19 mouse cellular contexts compared by ENCODE assay signal in genomic region chr3:153546936-153547683, GRCm38 (mm10).
DNase-seq lines count a peak whose midpoint lies in the region; ATAC-seq lines count a peak whose summit lies in the region.
"Had no signal": no experiment of that assay in that cellular context is flagged by ENCODE, and none has a peak within 500 bp of the region (broad histone marks: within the 10 kb centered on the region; RNA-seq: fewer than 3 reads in every experiment).

No protein-coding gene starts in this region.

- no peak overlapping the region for H3K27ac ChIP-seq in heart, embryonic 10.5 days
- H3K27ac ChIP-seq in lung, embryonic 16.5 days (ENCODE audit: low read length), result no peak overlapping the region
- no peak overlapping the region for H3K27ac ChIP-seq in forebrain, embryonic 13.5 days
- H3K27ac ChIP-seq: embryonic facial prominence, embryonic 15.5 days; forebrain, embryonic 15.5 days; hindbrain, embryonic 10.5 days; kidney, embryonic 15.5 days; left cerebral cortex, adult 2 months; limb, embryonic 10.5 days; liver, embryonic 15.5 days; midbrain, embryonic 13.5 days had no signal

- no peaks in the 10 kb centered on the region for H3K4me1 ChIP-seq in heart, embryonic 10.5 days
- H3K4me1 ChIP-seq in lung, embryonic 16.5 days (replicated peaks; ENCODE audit: control insufficient read depth, insufficient read depth, low read length), result peaks cover 7% of the 10 kb centered on the region; the same call in 1 of the 2 replicates
- H3K4me1 ChIP-seq in forebrain, embryonic 13.5 days, result no peaks in the 10 kb centered on the region
- H3K4me1 ChIP-seq: kidney, embryonic 15.5 days; limb, embryonic 10.5 days; liver, embryonic 15.5 days; midbrain, embryonic 13.5 days had no signal

- no peaks in the 10 kb centered on the region for H3K36me3 ChIP-seq in heart, embryonic 10.5 days
- H3K36me3 ChIP-seq in lung, embryonic 16.5 days (ENCODE audit: control insufficient read depth, insufficient read depth, low read length), result no peaks in the 10 kb centered on the region
- no peaks in the 10 kb centered on the region for H3K36me3 ChIP-seq in forebrain, embryonic 13.5 days (ENCODE audit: poor library complexity, severe bottlenecking)
- H3K36me3 ChIP-seq: embryonic facial prominence, embryonic 15.5 days; forebrain, embryonic 15.5 days; hindbrain, embryonic 10.5 days; kidney, embryonic 15.5 days; liver, embryonic 15.5 days; midbrain, embryonic 13.5 days had no signal

- 79% methylated on average over 7 of the region's 7 CpGs for WGBS in heart, embryonic 10.5 days
- 62% methylated on average over 7 of the region's 7 CpGs for WGBS in lung, embryonic 16.5 days
- 85% methylated on average over 7 of the region's 7 CpGs for WGBS in forebrain, embryonic 13.5 days

- H3K27me3 ChIP-seq in heart, embryonic 10.5 days (ENCODE audit: insufficient read depth, poor library complexity, severe bottlenecking), result no peaks in the 10 kb centered on the region
- no peaks in the 10 kb centered on the region for H3K27me3 ChIP-seq in lung, embryonic 16.5 days (ENCODE audit: control insufficient read depth, insufficient read depth, low read depth, low read length)
- H3K27me3 ChIP-seq in forebrain, embryonic 13.5 days, result no peaks in the 10 kb centered on the region
- H3K27me3 ChIP-seq: embryonic facial prominence, embryonic 15.5 days; forebrain, embryonic 15.5 days; kidney, embryonic 15.5 days; liver, embryonic 15.5 days; midbrain, embryonic 13.5 days had no signal

- H3K9me3 ChIP-seq in heart, embryonic 10.5 days, result no peaks in the 10 kb centered on the region
- no peaks in the 10 kb centered on the region for H3K9me3 ChIP-seq in lung, embryonic 16.5 days (ENCODE audit: control insufficient read depth, low read length)
- H3K9me3 ChIP-seq in forebrain, embryonic 13.5 days (replicated peaks), result no peaks in the 10 kb centered on the region; the same call in 1 of the 2 replicates
- H3K9me3 ChIP-seq: embryonic facial prominence, embryonic 15.5 days; forebrain, embryonic 15.5 days; hindbrain, embryonic 10.5 days; kidney, embryonic 15.5 days; limb, embryonic 10.5 days; liver, embryonic 15.5 days; midbrain, embryonic 13.5 days had no signal

- no peak overlapping the region for H3K9ac ChIP-seq in lung, embryonic 16.5 days (ENCODE audit: low read length)
- H3K9ac ChIP-seq in forebrain, embryonic 13.5 days, result no peak overlapping the region
- H3K9ac ChIP-seq: embryonic facial prominence, embryonic 15.5 days; forebrain, embryonic 15.5 days; kidney, embryonic 15.5 days; liver, embryonic 15.5 days; midbrain, embryonic 13.5 days had no signal

- intact Hi-C loops in heart, postnatal 10 days (cut with DNase I), result no loop called here

- no peak overlapping the region for H3K4me2 ChIP-seq in lung, embryonic 16.5 days (ENCODE audit: low read depth, low read length)
- no peak overlapping the region for H3K4me2 ChIP-seq in forebrain, embryonic 13.5 days
- H3K4me2 ChIP-seq: embryonic facial prominence, embryonic 15.5 days; forebrain, embryonic 15.5 days; heart, embryonic 11.5 days; kidney, embryonic 15.5 days; liver, embryonic 15.5 days; midbrain, embryonic 13.5 days had no signal

- ATAC-seq in lung, embryonic 16.5 days (ENCODE audit: low read depth), result peak; percentile 82
- no peak for ATAC-seq in forebrain, embryonic 13.5 days
- ATAC-seq: forebrain, embryonic 15.5 days; hindbrain, embryonic 16.5 days; midbrain, embryonic 13.5 days had no signal

- H3K4me3 ChIP-seq in heart, embryonic 10.5 days, result no peak overlapping the region
- H3K4me3 ChIP-seq in lung, embryonic 16.5 days (ENCODE audit: low read length), result no peak overlapping the region
- H3K4me3 ChIP-seq in forebrain, embryonic 13.5 days, result no peak overlapping the region
- H3K4me3 ChIP-seq: embryonic facial prominence, embryonic 15.5 days; forebrain, embryonic 15.5 days; hindbrain, embryonic 10.5 days; kidney, embryonic 15.5 days; left cerebral cortex, adult 2 months; limb, embryonic 10.5 days; liver, embryonic 15.5 days; midbrain, embryonic 13.5 days had no signal

- peak; percentile 19 to 25 for DNase-seq in heart, postnatal 10 days
- no peak for DNase-seq in heart, embryonic 10.5 days (ENCODE audit: low spot score)
- no peak for DNase-seq in lung, postnatal 25 days (ENCODE audit: low spot score)
- DNase-seq in cerebellum, postnatal 14 days, result peak; percentile 75 to 76
- no peak for DNase-seq in adrenal gland, postnatal 14 days
- DNase-seq: kidney, adult 11 months; liver had no signal

Comparison
In these comparisons a context has a peak if more than half of its experiments do, and no peak if none do; other contexts are left out.
1. DNase-seq: peak in heart, postnatal 10 days (2 of 2) and cerebellum, postnatal 14 days (2 of 2); none in heart, embryonic 10.5 days (single experiment), lung, postnatal 25 days (single experiment) and adrenal gland, postnatal 14 days (single experiment).